Mouse (Mus musculus) E14TG2a.4 (cell line): ENCODE results near the gene Bap1.

Source experiments
- H3K27me3 ChIP-seq: 2 replicates; pipeline ENCODE4 v1.6.1; 2014; ENCODE audit warnings: low read length, control low read depth; ENCODE audit not compliant: insufficient read depth
- H3K36me3 ChIP-seq: 2 replicates; pipeline ENCODE4 v1.6.1; 2014; ENCODE audit warnings: low read length, control low read depth; ENCODE audit not compliant: insufficient read depth
- H3K4me1 ChIP-seq: replicated peaks from 2 replicates; pipeline ENCODE4 v1.6.1; 2014; ENCODE audit warnings: low read depth, low read length, control low read depth
- H3K4me3 ChIP-seq: replicated peaks from 2 replicates; pipeline ENCODE4 v1.5.1; 2014; ENCODE audit warnings: mild to moderate bottlenecking, low read length
- H3K9me3 ChIP-seq: 2 replicates; pipeline ENCODE4 v1.6.1; 2014; ENCODE audit warnings: low read length, control low read depth
- CTCF ChIP-seq: conservative IDR thresholded peaks from 2 replicates; pipeline ENCODE4 v1.5.1; 2014; ENCODE audit warnings: low read length
- NANOG ChIP-seq: IDR thresholded peaks from 2 replicates; pipeline ENCODE4 v1.6.1; 2014; ENCODE audit warnings: borderline replicate concordance, low read length, mixed read lengths
- POU5F1 ChIP-seq: IDR thresholded peaks from 2 replicates; pipeline ENCODE4 v1.6.1; 2014; ENCODE audit warnings: low read length, borderline replicate concordance

Gene Bap1

DNA sequence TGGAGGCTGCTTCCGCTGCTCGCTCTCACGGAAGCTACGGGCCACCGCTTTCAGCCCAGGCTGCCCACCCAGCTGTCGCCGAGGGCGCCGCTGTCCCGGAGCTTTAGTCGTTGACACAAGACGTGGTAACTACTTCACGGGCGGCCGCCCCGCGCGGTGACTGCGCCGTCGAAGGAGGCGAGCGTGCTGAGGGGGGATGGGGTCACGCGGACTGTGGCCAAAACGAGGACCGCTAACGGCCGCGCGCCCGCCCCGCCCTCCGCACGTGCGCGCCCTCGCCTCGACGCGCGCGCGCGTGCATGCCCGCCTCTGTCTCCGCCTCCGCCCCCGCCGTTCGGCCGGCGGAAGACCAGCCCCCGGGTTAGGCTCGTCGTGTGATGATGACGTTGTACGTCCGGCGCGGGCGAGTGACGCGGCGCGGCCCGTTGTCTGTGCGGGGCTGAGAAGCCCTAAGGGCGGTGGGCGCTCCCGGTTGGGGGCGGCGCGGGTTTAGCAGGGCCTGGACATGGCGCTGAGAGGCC, at the start of gene Bap1, which contains the start of gene Phf7:
Gene Bap1, plus strand, starts transcription at position 367 of the 521 bp plus-strand sequence.
Gene Phf7, minus strand, starts transcription at position 234 of the 521 bp plus-strand sequence.
- Histone ChIP-seq H3K9me3 (no peaks in the 10 kb centered on the region), H3K4me3 (peak within 1 kb of the TSS; percentile 99), H3K4me1 (peaks cover 21% of the 10 kb centered on the region), H3K36me3 (peaks cover 37% of the 10 kb centered on the region), H3K27me3 (peaks cover 20% of the 10 kb centered on the region)
- TF ChIP-seq NANOG (no peak), CTCF (no peak), POU5F1 (no peak)

GRCm38 (mm10) chr14:31204844-31205243, 46.4 kb upstream of the Bap1 start:
- Histone ChIP-seq H3K9me3 (no peaks in the 10 kb centered on the region), H3K4me3 (peak overlapping the region; percentile 88), H3K36me3 (peaks cover 55% of the 10 kb centered on the region), H3K27me3 (no peaks in the 10 kb centered on the region; the same call in 1 of the 2 replicates), H3K4me1 (peaks cover 36% of the 10 kb centered on the region)
- TF ChIP-seq CTCF: no peak
- TF ChIP-seq POU5F1: no peak
- TF ChIP-seq NANOG: no peak

DNA sequence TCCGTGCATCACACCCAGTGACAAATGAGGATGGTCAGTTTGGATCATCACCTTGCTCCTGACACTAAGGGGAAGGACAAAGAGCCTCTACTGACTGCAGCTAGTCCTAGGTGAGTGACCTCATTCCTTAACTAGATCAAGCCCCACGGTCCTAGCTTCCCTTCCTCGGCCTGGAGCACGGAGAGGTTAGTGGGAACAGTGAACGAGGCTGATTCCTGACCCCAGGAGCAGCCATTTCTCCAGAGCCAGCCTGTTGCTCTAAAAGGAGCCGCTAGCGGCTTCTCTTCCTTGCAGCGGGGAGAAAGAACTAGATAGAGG, 46.0 kb upstream of the Bap1 start:
- Histone ChIP-seq H3K27me3 (no peaks in the 10 kb centered on the region; the same call in 1 of the 2 replicates), H3K4me1 (peaks cover 36% of the 10 kb centered on the region), H3K36me3 (peaks cover 51% of the 10 kb centered on the region), H3K9me3 (no peaks in the 10 kb centered on the region), H3K4me3 (peak overlapping the region; percentile 88)
- TF ChIP-seq NANOG (no peak), POU5F1 (no peak), CTCF (no peak)

DNA sequence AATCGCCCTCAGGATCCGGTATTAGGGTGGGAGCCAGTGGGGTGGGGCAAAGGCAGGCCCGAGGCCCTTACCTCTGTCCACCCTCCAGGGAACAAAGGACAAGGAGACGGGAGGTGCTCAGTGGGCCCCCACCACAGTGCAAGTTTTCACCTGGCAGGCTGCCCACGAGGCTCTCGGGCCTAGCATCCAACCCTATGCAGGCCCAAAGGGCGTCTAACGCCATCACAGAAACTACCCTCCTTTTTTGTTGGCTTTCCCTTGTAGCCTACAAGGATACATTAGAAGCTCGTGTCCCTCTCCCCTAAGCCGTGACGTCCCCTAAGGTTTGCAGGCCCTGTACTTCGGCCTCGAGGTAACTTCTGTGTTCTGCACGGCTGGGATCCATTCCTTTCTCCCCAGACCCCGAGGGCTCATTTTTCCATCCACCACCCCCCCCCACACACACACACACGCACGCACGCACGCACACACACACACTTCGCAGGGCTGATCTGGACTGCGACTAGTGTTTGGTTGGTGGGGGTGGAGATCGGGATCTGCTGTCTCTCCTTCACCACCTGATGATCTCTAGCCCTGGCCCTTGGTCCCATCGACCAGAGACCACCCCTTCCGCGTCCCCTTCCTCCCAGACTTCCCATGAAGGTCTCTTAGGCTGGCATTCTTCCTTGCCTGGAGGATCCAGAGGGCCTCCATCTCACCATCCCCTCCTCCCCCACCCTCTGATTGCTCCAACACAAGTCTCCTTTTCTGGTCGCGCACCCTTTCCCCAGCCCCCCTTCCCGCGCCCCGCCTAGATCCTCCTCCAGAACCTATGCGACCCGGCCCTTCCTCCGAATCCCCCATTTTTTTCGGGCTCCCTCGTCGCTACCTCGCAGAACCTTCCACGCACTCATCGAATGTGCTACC, 45.4 kb upstream of the Bap1 start:
- H3K4me3 ChIP-seq: peak overlapping the region; percentile 88
- TF ChIP-seq CTCF (no peak), NANOG (no peak), POU5F1 (no peak)
- no peaks in the 10 kb centered on the region; the same call in 1 of the 2 replicates for H3K27me3 ChIP-seq
- H3K36me3 ChIP-seq: peaks cover 45% of the 10 kb centered on the region
- H3K9me3 ChIP-seq: no peaks in the 10 kb centered on the region
- H3K4me1 ChIP-seq: peaks cover 31% of the 10 kb centered on the region

DNA sequence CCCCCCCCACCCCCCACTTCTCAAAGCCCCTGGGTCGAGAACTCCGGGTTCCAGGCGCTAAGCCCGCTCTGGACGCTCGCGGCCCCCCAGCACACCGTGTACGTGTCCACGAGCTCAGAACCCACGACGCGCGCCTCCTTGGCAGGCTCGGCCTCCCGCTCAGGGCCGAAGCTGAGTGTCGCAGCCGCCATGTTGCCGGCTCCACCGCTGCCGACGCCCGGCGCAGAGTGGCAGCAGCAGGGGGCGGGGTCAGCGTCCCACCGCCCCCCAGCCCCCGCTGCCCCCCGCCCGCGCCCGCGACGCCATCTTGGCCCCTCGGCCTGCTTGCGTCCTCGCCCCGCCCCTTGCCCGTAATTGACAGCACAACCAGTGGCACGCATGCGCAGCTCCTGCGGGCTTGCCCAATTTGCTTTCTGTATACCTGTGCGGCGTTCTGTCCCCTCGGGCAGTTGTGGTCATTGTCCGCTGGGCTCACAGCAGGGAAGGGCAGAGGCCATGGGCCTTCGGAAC, 44.7 kb upstream of the Bap1 start:
- TF ChIP-seq POU5F1 (no peak), CTCF (no peak), NANOG (no peak)
- Histone ChIP-seq H3K36me3 (peaks cover 38% of the 10 kb centered on the region), H3K9me3 (no peaks in the 10 kb centered on the region), H3K27me3 (peaks cover 2% of the 10 kb centered on the region; the same call in 1 of the 2 replicates), H3K4me1 (peaks cover 32% of the 10 kb centered on the region), H3K4me3 (peak overlapping the region; percentile 88)

- peaks cover 31% of the 10 kb centered on the region for H3K36me3 ChIP-seq
- peaks cover 2% of the 10 kb centered on the region; the same call in 1 of the 2 replicates for H3K27me3 ChIP-seq
- no peaks in the 10 kb centered on the region for H3K9me3 ChIP-seq
- peaks cover 32% of the 10 kb centered on the region for H3K4me1 ChIP-seq
- H3K4me3 ChIP-seq: peak overlapping the region; percentile 88
- TF ChIP-seq CTCF (no peak), POU5F1 (no peak), NANOG (no peak)
These were observed 44.0 kb upstream of the Bap1 start for GRCm38 (mm10) chr14:31207070-31207830.

DNA sequence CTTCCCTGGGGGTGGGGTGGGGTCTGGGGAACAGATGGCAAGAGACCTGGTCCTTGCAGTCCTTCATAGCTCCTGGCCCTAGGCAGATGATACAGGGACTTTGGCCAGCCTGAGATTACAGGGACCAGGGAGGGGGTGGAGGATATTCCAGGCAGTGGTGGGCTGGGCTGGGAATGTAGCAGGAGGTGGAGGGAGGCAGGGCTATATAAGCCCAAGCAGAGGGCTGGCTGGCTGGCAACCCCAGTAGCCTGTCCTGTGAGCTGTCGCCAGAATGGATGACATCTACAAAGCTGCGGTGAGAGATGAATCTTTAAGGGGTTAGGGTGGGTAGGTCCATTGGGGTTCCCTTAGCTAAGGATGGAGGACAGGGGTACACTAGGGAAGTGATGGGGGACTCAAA, 43.2 kb upstream of the Bap1 start, which contains the start of gene Tnnc1:
Gene Tnnc1, plus strand, starts transcription at position 229 of the 400 bp plus-strand sequence.
- Histone ChIP-seq H3K4me3 (peak within 1 kb of the TSS; percentile 88), H3K36me3 (peaks cover 22% of the 10 kb centered on the region), H3K4me1 (peaks cover 32% of the 10 kb centered on the region), H3K9me3 (no peaks in the 10 kb centered on the region), H3K27me3 (peaks cover 2% of the 10 kb centered on the region; the same call in 1 of the 2 replicates)
- TF ChIP-seq POU5F1 (no peak), CTCF (no peak), NANOG (no peak)

- H3K36me3 ChIP-seq: peaks cover 12% of the 10 kb centered on the region
- peaks cover 28% of the 10 kb centered on the region for H3K4me1 ChIP-seq
- TF ChIP-seq POU5F1: no peak
- H3K27me3 ChIP-seq: peaks cover 2% of the 10 kb centered on the region; the same call in 1 of the 2 replicates
- H3K9me3 ChIP-seq: no peaks in the 10 kb centered on the region
- no peak overlapping the region for H3K4me3 ChIP-seq
These were observed 42.1 kb upstream of the Bap1 start for GRCm38 (mm10) chr14:31209133-31209557.
